Mouse (Mus musculus) frontal cortex, postnatal 25 days (tissue): ENCODE measurements around the gene Ddr2.

Source experiments
- DNase-seq, 2 experiments: peaks; one replicate each; pipeline ENCODE4 v3.0.0; 2022; ENCODE audit warnings: low spot score in 2 of 2

Gene Ddr2

GRCm38 (mm10) chr1:169948866-169949265 lies 161.7 kb downstream of the Ddr2 start:
- no peak for DNase-seq

GRCm38 (mm10) chr1:169948280-169948679 lies 162.3 kb downstream of the Ddr2 start:
- no peak for DNase-seq

- no peak for DNase-seq
These were observed 162.9 kb downstream of the Ddr2 start for GRCm38 (mm10) chr1:169947654-169948053.

- no peak for DNase-seq
These were observed 164.6 kb downstream of the Ddr2 start for GRCm38 (mm10) chr1:169946004-169946403.

- peak in 1 of 2 experiments; percentile 36 for DNase-seq
These were observed 171.2 kb downstream of the Ddr2 start for GRCm38 (mm10) chr1:169939345-169939744.

GRCm38 (mm10) chr1:169934005-169934725 lies 176.4 kb downstream of the Ddr2 start:
- peak in 1 of 2 experiments; percentile 32 for DNase-seq

GRCm38 (mm10) chr1:169932122-169932746 lies 178.3 kb downstream of the Ddr2 start:
- no peak for DNase-seq

- DNase-seq, result no peak
These were observed 178.9 kb downstream of the Ddr2 start for GRCm38 (mm10) chr1:169931698-169932097.

GRCm38 (mm10) chr1:169928454-169928971 lies 182.0 kb downstream of the Ddr2 start, which contains the start of gene Ccdc190:
Gene Ccdc190 (plus strand): TSS chr1:169928648.
- DNase-seq, result no peak

GRCm38 (mm10) chr1:169927753-169928369 lies 182.7 kb downstream of the Ddr2 start:
- no peak for DNase-seq

GRCm38 (mm10) chr1:169924567-169924966 lies 186.0 kb downstream of the Ddr2 start:
- no peak for DNase-seq
